Mouse (Mus musculus) liver (tissue): ENCODE measurements around the gene Tmem72.

Experiments
- DNase-seq: peaks from one replicate; pipeline ENCODE4 v3.0.0-alpha.2; 2020; ENCODE audit warnings: mixed read lengths

The Tmem72 gene

DNA sequence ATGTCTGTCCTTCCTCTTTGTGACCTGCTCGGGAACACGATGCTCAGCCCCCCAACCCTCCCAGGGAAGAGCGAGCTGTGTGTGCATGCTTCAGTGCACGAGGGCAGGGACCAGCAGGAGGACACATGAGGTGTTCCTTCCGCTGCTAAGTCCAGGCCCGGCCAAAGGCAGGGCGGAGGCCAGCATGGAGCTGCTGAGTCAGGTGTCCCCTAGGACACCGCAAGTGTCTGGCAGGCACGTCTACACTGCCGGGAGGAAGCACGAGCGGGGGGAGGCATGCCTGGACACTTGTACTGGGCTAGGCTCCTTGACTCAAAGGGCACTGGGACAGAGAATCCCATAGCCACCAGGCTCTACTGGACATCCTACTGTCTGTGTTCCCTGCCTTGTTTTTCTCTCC lies 69.0 kb downstream of the Tmem72 start:
- no peak for DNase-seq

DNA sequence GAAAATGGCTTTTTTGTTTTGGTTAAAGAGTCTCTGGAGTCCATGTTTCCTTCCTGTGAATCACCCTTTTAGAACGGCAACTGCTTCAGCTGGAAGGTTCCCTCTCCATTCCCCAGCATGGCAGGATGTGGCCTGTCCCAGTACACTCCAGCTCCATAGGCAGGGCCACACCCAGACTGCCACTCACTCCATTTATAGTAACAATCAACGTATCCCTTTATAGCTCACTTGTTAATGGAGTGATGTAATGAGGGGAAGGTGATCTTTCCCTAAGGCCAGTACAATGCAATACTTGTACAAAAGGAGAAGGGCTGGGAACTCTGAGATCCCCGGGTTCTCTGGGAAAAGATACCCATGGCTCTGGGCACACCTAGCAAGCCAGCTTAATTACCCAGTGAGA lies 72.4 kb downstream of the Tmem72 start:
- DNase-seq: no peak

DNA sequence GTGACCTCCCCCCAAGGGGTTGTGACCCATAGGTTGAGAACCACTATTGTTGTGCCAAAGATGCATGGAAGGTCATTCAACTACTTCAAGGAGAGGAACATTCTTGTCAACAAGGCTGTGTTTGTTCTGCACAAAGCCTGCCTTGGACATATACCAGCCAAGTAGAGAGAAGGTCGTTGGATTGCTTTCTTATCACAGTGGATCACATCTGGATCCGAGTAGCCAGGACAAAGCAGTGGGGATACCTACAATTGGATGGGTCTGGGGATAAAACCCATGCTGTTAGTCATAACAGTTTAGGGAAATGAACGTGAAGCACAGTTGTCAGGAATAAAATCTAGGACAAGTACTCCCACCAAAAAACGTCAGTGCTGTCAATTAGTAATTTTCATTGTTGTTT lies 72.8 kb downstream of the Tmem72 start:
- no peak for DNase-seq

DNA sequence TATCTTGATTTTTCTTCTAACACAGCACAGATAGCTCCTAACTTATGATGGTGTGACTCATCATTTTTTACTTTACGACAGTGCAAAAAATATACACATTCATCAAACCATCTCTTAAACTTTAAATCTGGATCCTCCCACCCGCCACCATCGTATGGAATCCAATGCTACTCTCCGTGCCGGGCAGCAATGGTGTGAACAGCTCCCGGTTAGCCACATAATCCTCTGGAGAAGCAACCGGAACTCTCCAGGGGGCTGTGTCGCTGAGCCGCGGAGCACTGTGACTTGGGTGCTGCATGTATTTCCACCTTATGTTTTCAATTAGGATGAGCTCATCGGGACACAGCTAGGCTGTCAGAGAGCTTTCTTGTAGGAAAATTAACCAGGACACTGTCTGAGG lies 73.8 kb downstream of the Tmem72 start:
- no peak for DNase-seq

DNA sequence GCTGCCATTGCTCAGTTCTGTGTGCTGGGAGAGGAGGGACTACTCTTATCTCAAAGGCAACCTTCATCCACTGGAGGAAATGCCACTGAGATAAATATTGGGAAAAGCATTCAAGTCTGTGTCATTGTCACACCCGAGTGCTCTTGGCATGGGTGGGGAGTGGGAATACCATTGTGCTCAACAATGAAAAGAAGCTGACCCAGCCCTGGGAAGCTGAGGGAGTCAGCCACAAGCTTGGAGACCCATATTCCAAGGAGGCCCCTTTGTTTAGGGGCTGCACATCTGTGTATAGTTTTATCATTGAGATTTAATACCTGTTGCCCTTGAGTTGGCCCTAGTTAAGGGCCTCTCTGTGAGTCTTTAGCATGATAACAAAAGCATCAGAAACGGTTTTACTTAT lies 77.0 kb downstream of the Tmem72 start:
- DNase-seq: no peak

DNA sequence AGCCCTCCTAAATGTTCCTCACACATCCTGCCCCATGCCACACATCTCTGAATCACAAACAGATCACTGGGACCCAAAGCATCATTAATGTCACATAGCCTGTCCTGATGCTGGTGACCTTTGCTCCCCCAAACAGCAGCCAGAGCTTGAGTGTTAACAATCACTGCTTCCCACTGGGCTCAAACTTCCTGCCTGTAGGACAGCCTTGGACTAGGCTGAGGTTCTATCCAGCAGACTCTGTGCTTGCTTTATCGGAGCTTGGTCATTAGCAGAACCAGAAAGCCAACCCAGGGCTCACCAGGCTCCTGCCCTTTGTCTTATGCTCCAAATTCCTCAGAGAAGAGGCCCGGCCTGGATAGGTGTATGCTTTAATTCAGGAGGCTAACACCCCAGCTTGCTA lies 77.8 kb downstream of the Tmem72 start:
- DNase-seq: no peak

DNA sequence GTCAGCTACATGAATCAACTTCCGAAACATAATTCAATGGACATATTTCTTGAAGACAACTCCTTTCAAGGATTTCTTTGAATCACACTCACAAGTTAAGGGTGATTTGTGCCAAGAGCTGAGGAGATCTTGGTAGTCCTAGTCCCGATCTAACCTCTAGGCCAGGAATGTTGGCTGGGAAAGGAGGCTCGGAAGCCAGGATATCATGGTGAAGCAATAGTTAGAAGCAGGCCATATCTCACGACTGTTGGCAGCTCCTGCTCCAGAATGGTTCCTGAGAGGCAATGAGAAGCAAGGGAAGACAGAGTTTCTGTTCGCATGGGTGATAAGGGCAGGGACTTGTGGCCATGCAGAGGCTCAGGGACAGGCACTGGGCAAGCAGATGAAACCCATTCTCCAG lies 79.2 kb downstream of the Tmem72 start:
- no peak for DNase-seq

DNA sequence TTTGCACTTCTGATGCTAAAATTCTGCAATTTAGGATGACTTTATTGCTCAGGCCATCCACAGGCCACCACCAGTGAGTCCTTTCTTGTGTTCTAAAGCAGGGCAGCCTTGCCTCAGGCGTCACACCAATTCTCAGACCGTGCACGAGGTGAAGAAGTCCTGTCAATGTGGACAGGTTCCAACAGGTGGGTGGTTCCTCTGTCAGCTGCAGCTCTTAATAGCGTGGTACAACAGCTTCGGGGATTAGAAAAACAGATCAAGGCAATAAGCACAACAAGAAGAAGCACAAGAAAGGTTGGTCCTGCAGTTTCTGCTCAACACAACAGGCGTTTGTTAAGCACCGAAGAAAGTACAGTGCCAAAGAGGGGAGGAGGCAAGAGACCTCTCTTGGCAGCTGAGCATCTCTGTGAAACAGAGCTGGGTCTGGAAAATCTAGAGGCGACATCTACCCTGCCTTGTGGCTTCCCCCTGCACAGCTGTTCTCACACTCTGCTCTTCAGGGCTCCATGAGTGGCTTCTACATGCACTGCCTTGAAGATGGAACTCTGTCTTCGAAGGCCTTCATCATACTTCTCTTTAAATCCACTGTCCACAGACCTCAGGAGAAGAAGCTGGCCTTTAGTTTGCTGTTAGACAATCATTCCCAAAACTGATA lies 80.0 kb downstream of the Tmem72 start:
- DNase-seq: no peak

DNA sequence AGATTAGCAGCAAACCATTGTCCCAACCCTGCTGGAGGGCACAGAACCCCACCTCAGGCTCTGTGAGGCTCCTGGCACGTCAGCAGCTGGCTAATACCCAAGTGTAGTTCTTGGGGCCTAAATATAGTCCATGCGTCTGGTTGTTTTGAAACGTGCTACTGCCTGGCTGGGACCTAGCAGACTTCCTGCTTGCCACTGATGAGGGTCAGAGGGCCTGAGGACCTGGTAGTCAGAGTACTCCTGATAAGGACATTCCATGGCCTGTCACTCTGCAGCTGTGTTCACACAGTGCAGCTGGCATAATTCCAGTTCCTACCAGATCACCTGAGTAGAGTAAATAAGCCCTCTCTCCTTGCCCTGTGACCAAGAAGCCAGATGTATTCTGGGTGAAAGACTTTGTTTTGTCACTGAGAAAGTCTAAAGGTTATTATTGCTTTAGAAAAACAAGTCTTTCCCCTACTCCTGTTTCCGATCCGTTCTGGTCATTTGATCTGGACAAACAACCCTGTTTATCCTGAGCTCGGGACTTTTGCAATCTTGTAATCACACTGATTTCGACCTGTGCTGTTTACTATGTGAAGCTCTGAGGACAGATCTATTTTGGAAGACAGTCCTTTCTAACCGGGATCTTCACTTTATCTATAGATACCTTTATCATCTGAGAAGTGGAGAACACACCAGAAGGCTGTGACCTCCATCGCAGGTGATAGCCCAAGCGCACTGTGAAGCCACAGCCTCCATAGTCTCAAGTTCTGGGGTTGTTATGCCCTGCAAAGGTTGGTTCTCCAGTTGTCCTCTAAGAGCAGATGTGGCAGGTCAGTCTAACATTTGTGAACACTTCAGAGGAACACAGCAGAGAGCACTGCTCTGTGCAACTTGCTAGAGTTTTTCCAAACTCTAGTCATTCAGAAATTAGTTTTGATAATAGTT lies 81.2 kb downstream of the Tmem72 start:
- DNase-seq: peak; percentile 46

DNA sequence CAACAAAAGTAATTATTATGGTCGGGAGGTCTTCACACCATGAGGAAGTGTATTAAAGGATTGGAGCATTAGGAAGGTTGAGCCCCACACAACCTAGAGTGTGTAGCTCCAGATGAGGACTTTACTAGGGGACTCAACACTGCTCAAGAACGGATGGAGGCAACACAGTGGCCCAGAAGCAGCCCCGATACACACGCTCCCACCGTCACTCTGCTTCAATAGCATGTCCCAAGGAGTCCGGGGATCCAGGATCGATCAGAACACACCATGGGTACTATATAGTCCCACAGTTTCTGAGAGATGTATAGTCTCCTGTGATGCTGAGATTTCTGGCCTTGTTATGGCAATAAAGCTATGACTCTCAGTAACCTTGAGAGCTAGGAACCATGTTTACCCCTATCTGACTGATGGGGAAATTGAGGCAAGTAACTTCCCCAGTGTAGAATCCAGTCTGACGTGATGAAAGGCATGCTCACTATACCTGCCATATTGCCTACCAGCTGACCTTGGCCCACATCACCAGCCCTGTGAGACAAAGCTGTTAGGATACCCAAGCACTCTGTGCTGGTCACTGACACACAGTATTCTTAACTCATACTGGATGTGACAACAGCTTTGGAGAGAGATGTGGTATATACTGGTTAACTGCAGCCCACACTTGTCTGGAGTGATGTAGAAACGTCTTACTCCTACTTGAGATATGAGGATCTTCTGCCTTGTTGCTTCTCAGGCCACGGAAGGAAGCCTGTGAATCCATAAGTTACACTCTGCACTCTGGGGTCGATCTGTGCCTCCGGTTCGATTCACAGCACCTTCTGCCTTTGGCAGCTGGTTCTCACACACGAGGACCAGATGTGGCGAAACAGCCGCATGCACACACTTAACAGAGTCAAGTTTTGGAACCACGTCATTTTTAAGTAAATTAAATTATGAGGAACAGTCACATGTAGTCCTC lies 82.7 kb downstream of the Tmem72 start:
- no peak for DNase-seq

DNA sequence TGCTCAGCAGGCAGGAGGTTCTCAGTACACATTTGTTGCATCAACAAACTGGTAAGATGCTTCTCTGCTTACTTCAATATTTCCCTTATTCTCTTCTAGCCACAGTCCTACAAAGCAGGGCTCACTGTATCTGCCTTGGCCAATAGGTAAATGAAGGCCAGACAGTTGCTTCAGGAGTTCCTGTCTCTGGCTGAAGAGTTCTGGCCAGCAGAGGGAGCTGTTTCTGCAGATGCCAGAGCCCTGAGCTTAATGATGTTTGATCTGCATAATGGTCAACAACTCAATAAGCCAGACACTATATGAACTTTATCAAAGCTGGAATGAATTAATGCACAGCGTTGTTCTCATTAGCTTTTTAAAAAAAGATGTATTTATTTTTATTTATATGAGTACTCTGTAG lies 84.6 kb downstream of the Tmem72 start:
- peak; percentile 75 for DNase-seq

DNA sequence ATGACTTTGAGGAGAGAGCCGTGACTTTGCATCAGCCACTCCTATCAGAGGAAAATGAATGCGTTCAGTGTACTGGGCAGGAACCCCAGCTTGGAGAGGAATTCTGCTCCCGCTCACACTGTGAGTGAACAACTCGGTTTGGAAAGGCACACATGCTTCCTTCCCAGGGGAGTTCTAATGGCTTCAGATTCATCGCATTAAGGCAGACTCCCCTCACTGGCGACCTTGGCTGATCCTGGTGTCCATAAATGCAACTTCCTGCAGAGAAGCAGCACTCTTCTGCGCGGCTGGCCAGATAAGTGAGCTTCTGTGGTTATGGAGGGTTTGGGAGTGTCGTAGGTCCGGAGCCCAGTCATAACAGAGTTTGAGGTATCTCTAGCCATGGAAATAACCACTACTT lies 86.9 kb downstream of the Tmem72 start:
- DNase-seq: no peak
